ENCODE assay signal across 8 mouse cellular contexts in genomic region chr8:3515260-3515671, GRCm38 (mm10). TPM values are rescaled to one million over a fixed set of nuclear protein-coding genes. Genes with fewer than 3 reads are reported as not detected.
DNase-seq lines count a peak whose midpoint lies in the region; ATAC-seq and TF ChIP-seq lines count a peak whose summit lies in the region.

Gene Pnpla6, plus strand, starts transcription at chr8:3515384.

- H3K36me3 ChIP-seq in heart, embryonic 11.5 days (ENCODE audit: control insufficient read depth, insufficient read depth, low read length), result peaks cover 12% of the 10 kb centered on the region
- peaks cover 46% of the 10 kb centered on the region for H3K36me3 ChIP-seq in kidney, embryonic 15.5 days
- peaks cover 37% of the 10 kb centered on the region for H3K36me3 ChIP-seq in limb, embryonic 15.5 days
- H3K36me3 ChIP-seq in midbrain, postnatal 0 days (ENCODE audit: insufficient read depth, low read length), result peaks cover 32% of the 10 kb centered on the region

- DNase-seq in CD4-positive helper T cell, adult 2 months (ENCODE audit: low read depth, low spot score), result peak; percentile 83
- DNase-seq in brain, embryonic 18.5 days (ENCODE audit: low read depth, low spot score), result peak; percentile 68
- peak; percentile 91 for DNase-seq in midbrain, postnatal 0 days (ENCODE audit: low spot score)
- peak; percentile 79 to 84 for DNase-seq in spleen, postnatal 14 days (ENCODE audit: low spot score in 2 of 2)

- peak; percentile 27; the same call in 1 of the 2 replicates for TF ChIP-seq CTCF in midbrain, postnatal 0 days (IDR thresholded peaks at IDR 0.05)

- 0 out of 2 replicates have a peak, but pooled peaks cover 2% of the 10 kb centered on the region for H3K4me1 ChIP-seq in heart, embryonic 11.5 days (ENCODE audit: control insufficient read depth, insufficient read depth, low read length)
- peaks cover 18% of the 10 kb centered on the region for H3K4me1 ChIP-seq in kidney, embryonic 15.5 days
- peaks cover 17% of the 10 kb centered on the region for H3K4me1 ChIP-seq in limb, embryonic 15.5 days
- no peaks in the 10 kb centered on the region for H3K4me1 ChIP-seq in midbrain, postnatal 0 days (ENCODE audit: insufficient read depth, low read length)

- H3K4me2 ChIP-seq in heart, embryonic 11.5 days, result peak within 1 kb of the TSS; percentile 98
- H3K4me2 ChIP-seq in kidney, embryonic 15.5 days, result peak within 1 kb of the TSS; percentile 97
- peak within 1 kb of the TSS; percentile 98 for H3K4me2 ChIP-seq in limb, embryonic 15.5 days
- peak within 1 kb of the TSS; percentile 94 for H3K4me2 ChIP-seq in midbrain, postnatal 0 days (ENCODE audit: low read depth, low read length, poor library complexity, severe bottlenecking)

- H3K4me3 ChIP-seq in heart, embryonic 11.5 days (ENCODE audit: low read depth, low read length), result peak within 1 kb of the TSS; percentile 69
- H3K4me3 ChIP-seq in kidney, embryonic 15.5 days (replicated peaks), result peak within 1 kb of the TSS; percentile 76
- H3K4me3 ChIP-seq in limb, embryonic 15.5 days, result peak within 1 kb of the TSS; percentile 74
- H3K4me3 ChIP-seq in midbrain, postnatal 0 days (ENCODE audit: low read depth, low read length), result peak within 1 kb of the TSS; percentile 67

- peak within 1 kb of the TSS; percentile 74 for H3K9ac ChIP-seq in heart, embryonic 11.5 days (ENCODE audit: low read depth, low read length)
- H3K9ac ChIP-seq in kidney, embryonic 15.5 days, result peak within 1 kb of the TSS; percentile 56
- H3K9ac ChIP-seq in limb, embryonic 15.5 days, result peak within 1 kb of the TSS; percentile 44
- peak within 1 kb of the TSS; percentile 70 for H3K9ac ChIP-seq in midbrain, postnatal 0 days (replicated peaks; ENCODE audit: low read length, poor library complexity, severe bottlenecking)

- under 1% methylated on average over 25 of the region's 25 CpGs for WGBS in heart, embryonic 11.5 days (ENCODE audit: insufficient replicate concordance)
- under 1% methylated on average over 25 of the region's 25 CpGs for WGBS in kidney, embryonic 15.5 days
- under 1% methylated on average over 25 of the region's 25 CpGs for WGBS in limb, embryonic 15.5 days
- WGBS in midbrain, postnatal 0 days, result 0% methylated on average over 25 of the region's 25 CpGs

- H3K27ac ChIP-seq in heart, embryonic 11.5 days (ENCODE audit: low read depth, low read length), result peak within 1 kb of the TSS; percentile 60
- H3K27ac ChIP-seq in kidney, embryonic 15.5 days, result peak within 1 kb of the TSS; percentile 87
- H3K27ac ChIP-seq in limb, embryonic 15.5 days, result peak within 1 kb of the TSS; percentile 84
- peak within 1 kb of the TSS; percentile 86 for H3K27ac ChIP-seq in midbrain, postnatal 0 days (ENCODE audit: low read depth, low read length)

- H3K27me3 ChIP-seq in heart, embryonic 11.5 days (ENCODE audit: control insufficient read depth, insufficient read depth, low read length), result no peaks in the 10 kb centered on the region
- no peaks in the 10 kb centered on the region for H3K27me3 ChIP-seq in kidney, embryonic 15.5 days
- no peaks in the 10 kb centered on the region for H3K27me3 ChIP-seq in limb, embryonic 15.5 days
- no peaks in the 10 kb centered on the region for H3K27me3 ChIP-seq in midbrain, postnatal 0 days (ENCODE audit: insufficient read depth, low read length)

- peak; percentile 75 for ATAC-seq in erythroid progenitor cell, adult 5-6 weeks (replicated peaks; ENCODE audit: low FRiP score, poor library complexity, severe bottlenecking)
- peak; percentile 77 for ATAC-seq in heart, embryonic 11.5 days (replicated peaks; ENCODE audit: insufficient number of reproducible peaks, low FRiP score, low TSS enrichment)
- peak; percentile 77 for ATAC-seq in kidney, embryonic 15.5 days (replicated peaks; ENCODE audit: low FRiP score)
- ATAC-seq in limb, embryonic 15.5 days (ENCODE audit: insufficient number of reproducible peaks, low FRiP score, low TSS enrichment, low read depth), result peak; percentile 76
- peak; percentile 76 for ATAC-seq in midbrain, postnatal 0 days (ENCODE audit: low FRiP score)

- no peaks in the 10 kb centered on the region for H3K9me3 ChIP-seq in heart, embryonic 11.5 days (replicated peaks; ENCODE audit: control insufficient read depth, low read length)
- no peaks in the 10 kb centered on the region for H3K9me3 ChIP-seq in kidney, embryonic 15.5 days (replicated peaks)
- H3K9me3 ChIP-seq in limb, embryonic 15.5 days, result no peaks in the 10 kb centered on the region
- no peaks in the 10 kb centered on the region for H3K9me3 ChIP-seq in midbrain, postnatal 0 days (ENCODE audit: low read length)

RNA-seq across cellular contexts. Expression of gene Pnpla6, which starts in this region (rescaled TPM):
- 110 and 131 TPM in 2 replicates for total RNA-seq in erythroid progenitor cell, adult 5-6 weeks (2015; ENCODE audit: low replicate concordance)
- total RNA-seq in erythroid progenitor cell, adult 5-6 weeks (2017; ENCODE audit: low replicate concordance), result 147 and 272 TPM in 2 replicates
- 14.0 and 15.9 TPM in 2 replicates for polyA plus RNA-seq in heart, embryonic 11.5 days (2014; fragmentation: Nextera tagmentation; extraction: Ambion mirVana)
- polyA plus RNA-seq in kidney, embryonic 15.5 days (2015; fragmentation: Nextera tagmentation; extraction: Ambion mirVana), result 29.4 and 38.3 TPM in 2 replicates
- 21.8 and 23.5 TPM in 2 replicates for polyA plus RNA-seq in limb, embryonic 15.5 days (2015; fragmentation: Nextera tagmentation; extraction: Ambion mirVana)
- 57.0 and 57.5 TPM in 2 replicates for total RNA-seq in midbrain, postnatal 0 days (2014; rRNA removed)
- polyA plus RNA-seq in midbrain, postnatal 0 days (2015; fragmentation: Nextera tagmentation; extraction: Ambion mirVana), result 35.5 and 36.8 TPM in 2 replicates

Comparison
In these comparisons a context has a peak if more than half of its experiments do, and no peak if none do; other contexts are left out.
1. Peak in every context shown above with its lines: DNase-seq, ATAC-seq, H3K4me3 ChIP-seq and H3K27ac ChIP-seq.